Mouse (Mus musculus): ENCODE results near the gene Kcnh1. TPM values are rescaled to one million over a fixed set of nuclear protein-coding genes. Genes with fewer than 3 reads are reported as not detected.

The Kcnh1 gene
- total RNA-seq (2021): 10 to 100 TPM; 35.0 to 36.4 TPM
- long read RNA-seq, full-length matches to known transcripts: 17 of 46 reads
- long read RNA-seq, partial matches to known transcripts: 19 of 46 reads
- long read RNA-seq, other reads (novel, unspliced or antisense): 10 of 46 reads

DNA sequence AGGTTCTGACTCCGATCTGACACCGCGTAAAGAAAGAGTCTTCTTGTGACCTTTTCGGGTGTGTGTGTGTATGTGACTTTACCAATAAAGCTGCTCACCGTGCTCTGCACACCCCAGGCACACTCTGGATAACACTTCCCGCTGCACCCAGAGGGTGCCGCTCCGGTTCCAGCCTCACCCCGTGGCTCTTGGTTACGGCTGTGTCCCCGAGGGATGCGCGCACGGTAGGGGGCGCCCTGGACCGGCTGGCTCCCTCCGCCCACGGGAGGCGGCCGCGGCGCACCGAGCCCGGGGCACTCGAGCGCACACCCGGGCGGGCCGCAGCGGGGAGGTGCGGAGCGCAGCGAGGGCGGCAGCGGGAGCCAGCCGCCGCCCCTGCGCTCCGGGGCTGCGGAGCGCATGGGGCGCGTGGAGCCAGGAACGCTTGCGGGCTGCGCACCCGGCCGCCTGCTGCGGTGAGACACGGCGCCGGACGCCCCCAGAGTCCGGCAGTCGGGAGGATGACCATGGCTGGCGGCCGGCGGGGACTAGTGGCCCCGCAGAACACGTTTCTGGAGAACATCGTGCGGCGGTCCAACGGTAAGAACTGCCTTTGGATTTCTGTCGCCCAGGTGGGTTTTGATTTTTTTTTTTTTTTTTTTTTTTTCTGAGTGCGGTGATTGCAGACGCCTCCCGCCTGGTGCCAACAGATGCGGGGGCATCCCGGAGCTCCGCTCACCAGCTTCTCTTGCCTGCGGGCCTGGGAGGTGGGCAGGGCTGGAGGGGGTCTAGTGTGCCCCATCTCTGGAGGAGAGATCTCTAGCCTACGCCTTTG is at the start of gene Kcnh1:
Gene Kcnh1, plus strand, starts transcription at position 267 of the 814 bp plus-strand sequence.
- peak; percentile 92 to 97 for DNase-seq (ENCODE audit: low spot score in 2 of 2)

DNA sequence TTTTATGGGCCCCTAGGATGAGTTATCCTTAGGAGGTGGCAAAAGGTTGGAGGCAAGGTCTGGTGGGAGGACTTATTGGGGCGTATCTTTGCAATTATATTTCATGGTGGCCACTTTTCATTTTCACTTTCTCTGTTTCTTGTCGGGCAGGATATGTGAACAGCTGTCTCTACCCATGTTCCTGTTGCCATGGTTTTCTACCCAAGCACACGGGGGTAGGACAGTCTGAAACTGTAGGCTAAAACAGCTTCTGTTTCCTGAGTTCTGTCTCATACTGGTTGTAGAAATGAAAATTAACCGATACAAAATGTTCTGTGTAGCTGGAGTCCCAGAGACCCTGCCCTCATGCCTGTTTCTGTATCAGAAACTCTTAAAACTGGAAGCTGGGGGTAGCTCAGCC is 39.4 kb upstream of the Kcnh1 start:
- DNase-seq (ENCODE audit: low spot score in 2 of 2): peak; percentile 13 to 43

DNA sequence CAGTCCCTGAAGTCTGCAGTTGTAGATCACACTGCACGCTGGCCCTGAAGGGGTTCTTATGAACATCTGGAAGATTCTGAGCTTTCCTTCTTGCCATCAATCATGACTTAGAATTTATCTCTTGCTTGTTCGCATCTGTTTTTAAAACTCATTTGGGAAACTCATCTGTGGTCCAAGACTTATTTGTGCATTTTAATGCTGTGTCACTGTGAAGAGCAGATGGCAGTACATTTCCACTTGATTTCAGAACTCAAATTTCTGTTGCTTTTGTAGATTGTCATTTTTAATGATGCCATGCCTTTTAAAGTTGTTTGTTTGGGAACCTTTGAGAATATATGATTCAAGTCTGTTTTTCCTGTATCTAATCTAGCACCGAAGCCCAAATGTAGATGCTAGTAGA is 19.1 kb upstream of the Kcnh1 start:
- peak in 1 of 2 experiments; percentile 56 for DNase-seq (ENCODE audit: low spot score in 2 of 2)

DNA sequence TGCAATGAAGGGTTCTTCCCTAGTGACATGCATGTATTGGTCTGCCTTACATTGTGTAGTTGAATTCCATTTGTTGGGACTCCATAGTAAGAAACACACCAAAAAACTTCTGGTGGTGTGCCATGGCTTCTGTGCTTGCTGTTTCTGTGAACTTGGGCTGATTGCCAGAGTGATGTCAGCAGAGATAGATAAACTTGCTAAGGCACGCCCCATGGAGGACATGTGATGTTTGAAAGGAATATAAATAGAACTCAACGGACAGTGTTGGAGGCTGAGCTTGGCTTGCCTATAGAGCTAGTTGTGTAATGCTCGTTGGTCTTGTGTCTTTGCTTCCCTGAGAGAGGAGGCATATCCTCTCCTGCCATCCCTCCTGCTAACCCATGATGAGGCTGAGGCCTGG is 10.7 kb upstream of the Kcnh1 start:
- no peak for DNase-seq (ENCODE audit: low spot score in 2 of 2)

DNA sequence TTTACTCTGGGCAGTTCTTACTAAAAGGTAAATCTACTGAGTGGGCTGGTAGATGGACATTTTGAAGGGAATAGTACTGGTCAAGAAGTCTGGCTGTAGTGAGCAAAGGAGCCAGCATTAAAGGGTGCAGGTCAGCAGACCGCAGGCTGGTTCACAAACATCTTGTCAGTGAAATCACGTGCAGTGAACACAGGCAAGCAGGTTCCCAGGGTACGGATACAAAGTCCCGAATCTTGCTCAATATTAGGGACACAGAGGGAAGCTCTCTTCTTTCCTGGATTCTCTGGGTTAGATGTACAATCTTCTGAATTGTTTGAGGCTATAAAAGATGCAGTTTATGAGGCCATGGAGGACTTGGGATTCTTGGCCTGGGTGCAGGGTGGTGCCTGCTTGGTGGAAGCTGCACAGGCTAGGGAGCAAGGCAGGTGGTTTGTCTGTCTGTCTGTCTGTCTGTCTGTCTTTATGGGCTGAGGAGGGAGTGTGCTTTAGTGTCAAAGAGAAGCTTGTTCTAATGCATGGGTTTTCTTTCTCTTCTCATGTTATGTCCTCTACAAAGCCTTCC is 8.8 kb upstream of the Kcnh1 start:
- no peak for DNase-seq (ENCODE audit: low spot score in 2 of 2)

GRCm38 (mm10) chr1:192189056-192189455 is 1.5 kb upstream of the Kcnh1 start:
- peak in 1 of 2 experiments; percentile 79 for DNase-seq (ENCODE audit: low spot score in 2 of 2)

DNA sequence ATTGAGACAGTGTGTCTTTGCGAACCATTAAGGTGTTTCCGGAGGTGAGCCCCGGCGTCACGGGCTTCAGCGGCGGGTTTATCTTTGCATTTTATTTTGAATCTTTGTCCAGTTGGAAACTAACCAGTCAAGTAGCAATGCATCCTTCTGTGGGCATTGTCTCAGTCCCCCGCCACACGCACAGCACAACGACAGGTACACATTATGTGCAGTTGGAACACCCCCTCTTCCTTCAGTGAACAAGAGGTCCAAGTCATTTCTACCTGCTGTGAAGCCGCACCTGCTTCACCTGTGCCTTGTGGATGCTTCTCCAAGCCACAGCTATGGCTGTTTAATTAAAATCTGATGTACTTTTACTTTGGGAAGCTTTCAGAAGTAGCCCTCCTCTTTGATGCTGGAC is 803 bp upstream of the Kcnh1 start:
- DNase-seq (ENCODE audit: low spot score in 2 of 2): no peak

DNA sequence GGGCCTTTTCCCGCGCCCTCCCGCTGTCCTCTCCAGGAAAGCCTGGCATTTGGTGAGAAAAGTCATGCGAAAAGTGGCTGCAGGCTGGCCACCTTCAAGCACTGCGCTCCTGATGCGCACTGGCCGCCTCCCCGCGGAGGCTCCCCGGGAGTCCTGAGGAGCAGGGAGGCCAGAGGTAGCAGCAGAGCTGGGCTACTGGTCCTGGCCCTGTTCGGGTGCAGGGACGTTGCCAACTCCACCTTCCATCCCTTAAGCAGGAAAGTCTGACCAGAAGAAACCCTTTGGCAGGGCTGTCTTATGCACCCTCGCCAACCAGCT is 707 bp downstream of the Kcnh1 start:
- DNase-seq (ENCODE audit: low spot score in 2 of 2): peak in 1 of 2 experiments; percentile 38

GRCm38 (mm10) chr1:192191859-192192258 is 1.3 kb downstream of the Kcnh1 start:
- DNase-seq (ENCODE audit: low spot score in 2 of 2): no peak

GRCm38 (mm10) chr1:192192710-192193109 is 2.1 kb downstream of the Kcnh1 start:
- DNase-seq (ENCODE audit: low spot score in 2 of 2): peak in 1 of 2 experiments; percentile 31

GRCm38 (mm10) chr1:192193656-192194055 is 3.1 kb downstream of the Kcnh1 start:
- peak in 1 of 2 experiments; percentile 57 for DNase-seq (ENCODE audit: low spot score in 2 of 2)

DNA sequence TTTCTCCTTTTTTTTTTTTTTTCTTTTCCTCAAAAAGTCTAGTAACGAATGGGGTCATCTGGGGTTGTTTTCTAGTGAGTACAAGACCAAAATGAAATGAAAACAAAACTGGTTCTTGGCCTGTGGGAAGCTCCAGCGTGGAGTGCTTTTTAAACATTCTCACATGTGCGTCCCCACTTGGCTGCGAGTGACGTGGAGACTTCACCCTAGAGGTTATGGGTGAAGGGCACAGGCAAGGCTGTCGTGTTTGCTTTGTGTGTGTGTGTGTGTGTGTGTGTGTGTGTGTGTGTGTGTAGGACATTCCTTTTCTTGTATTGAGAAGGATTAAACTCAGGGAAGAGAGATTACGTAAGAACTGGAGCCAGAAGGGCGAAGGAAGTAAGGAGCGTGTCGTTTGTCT is 6.9 kb downstream of the Kcnh1 start:
- no peak for DNase-seq (ENCODE audit: low spot score in 2 of 2)

DNA sequence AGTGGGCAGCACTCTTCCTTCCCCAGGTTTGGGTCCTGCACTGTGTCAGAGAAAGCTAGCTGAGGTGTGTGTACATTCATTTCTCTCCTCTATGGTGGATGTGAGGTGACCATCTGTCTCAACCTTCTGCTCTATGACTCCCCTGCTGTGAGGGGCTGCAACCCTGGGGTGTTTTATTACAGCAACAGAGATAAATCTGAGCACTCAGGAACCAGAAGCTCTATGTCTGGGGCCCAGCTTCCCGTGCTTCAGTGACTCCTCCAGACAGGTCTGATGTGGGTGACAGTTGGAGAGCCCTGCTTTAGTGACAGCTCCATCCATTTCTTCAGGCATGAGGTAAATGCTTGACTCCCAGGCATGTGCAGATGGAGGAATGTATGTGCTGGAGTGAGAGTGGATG is 12.4 kb downstream of the Kcnh1 start:
- DNase-seq (ENCODE audit: low spot score in 2 of 2): no peak

GRCm38 (mm10) chr1:192207956-192208355 is 17.4 kb downstream of the Kcnh1 start:
- no peak for DNase-seq (ENCODE audit: low spot score in 2 of 2)

- no peak for DNase-seq (ENCODE audit: low spot score in 2 of 2)
Measured at GRCm38 (mm10) chr1:192212448-192212847, 21.9 kb downstream of the Kcnh1 start.

GRCm38 (mm10) chr1:192214666-192215065 is 24.1 kb downstream of the Kcnh1 start:
- DNase-seq (ENCODE audit: low spot score in 2 of 2): no peak

- no peak for DNase-seq (ENCODE audit: low spot score in 2 of 2)
Measured at GRCm38 (mm10) chr1:192220156-192220555, 29.6 kb downstream of the Kcnh1 start.

GRCm38 (mm10) chr1:192224161-192224560 is 33.6 kb downstream of the Kcnh1 start:
- DNase-seq (ENCODE audit: low spot score in 2 of 2): no peak

- no peak for DNase-seq (ENCODE audit: low spot score in 2 of 2)
Measured at GRCm38 (mm10) chr1:192232696-192233095, 42.1 kb downstream of the Kcnh1 start.

- DNase-seq (ENCODE audit: low spot score in 2 of 2): no peak
Measured at GRCm38 (mm10) chr1:192246836-192247235, 56.3 kb downstream of the Kcnh1 start.

DNA sequence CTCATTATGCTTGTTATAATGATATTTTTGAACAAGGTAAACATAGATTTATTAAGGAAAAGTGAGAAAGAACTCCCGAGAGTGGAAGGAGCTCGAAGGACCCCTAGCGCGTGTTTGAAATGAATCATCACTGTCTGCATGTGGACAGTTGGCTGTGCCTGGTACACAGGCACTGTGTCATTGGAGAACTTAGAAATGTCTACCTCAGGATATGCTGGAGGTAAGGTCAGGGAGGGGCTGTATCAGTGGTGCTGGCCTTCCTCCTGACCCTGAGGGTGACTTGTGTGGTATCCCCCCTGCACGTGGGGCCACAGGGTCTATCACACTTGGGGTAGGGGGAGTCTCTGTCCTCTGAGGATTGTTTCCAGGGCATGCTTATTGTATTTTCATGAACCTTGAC is 68.6 kb downstream of the Kcnh1 start:
- no peak for DNase-seq (ENCODE audit: low spot score in 2 of 2)

DNA sequence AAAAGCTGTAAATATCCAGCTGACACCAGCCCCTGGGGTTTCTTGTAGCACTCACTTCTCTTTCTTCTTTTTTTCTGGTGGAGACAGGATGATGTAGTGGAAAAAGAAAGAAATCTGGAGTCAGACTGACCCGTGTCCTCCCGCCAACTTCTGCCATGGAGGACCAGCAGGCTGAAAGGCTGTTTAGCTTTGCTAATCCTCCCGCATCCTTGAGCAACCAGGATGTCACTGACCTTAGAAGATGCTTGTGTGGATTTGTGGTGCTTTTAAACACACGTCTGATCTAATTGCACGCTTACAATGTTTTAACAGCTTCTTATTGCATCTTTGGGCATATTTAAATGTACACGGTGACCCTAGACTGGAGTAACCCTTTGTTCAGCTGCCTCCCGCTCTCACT is 69.0 kb downstream of the Kcnh1 start:
- no peak for DNase-seq (ENCODE audit: low spot score in 2 of 2)

- DNase-seq (ENCODE audit: low spot score in 2 of 2): no peak
Measured at GRCm38 (mm10) chr1:192265704-192266103, 75.1 kb downstream of the Kcnh1 start.

Data from layer of hippocampus, adult 18-20 months (tissue).